In genomic region chr10:116183258-116183657, GRCm38 (mm10) we compare ENCODE assay signal across 11 mouse cellular contexts.
"Had no signal": no experiment of that assay in that cellular context is flagged by ENCODE, and none has a peak within 500 bp of the region (broad histone marks: within the 10 kb centered on the region; RNA-seq: fewer than 3 reads in every experiment).

No protein-coding gene starts in this region.

- H3K4me3 ChIP-seq: kidney, embryonic 15.5 days; limb, embryonic 13.5 days; midbrain, embryonic 12.5 days; neural tube, embryonic 15.5 days had no signal

- H3K4me1 ChIP-seq: kidney, embryonic 15.5 days; limb, embryonic 13.5 days; midbrain, embryonic 12.5 days; neural tube, embryonic 15.5 days had no signal

- DNase-seq: kidney, adult 2 months; kidney, postnatal 14 days; layer of hippocampus, adult 9-11 months; left cerebral cortex, postnatal 4 days; lung, adult 18-20 months; spleen, adult 18-20 months; thymus, postnatal 4 days had no signal

- H3K36me3 ChIP-seq: kidney, embryonic 15.5 days; limb, embryonic 13.5 days; midbrain, embryonic 12.5 days; neural tube, embryonic 15.5 days had no signal

- H3K9ac ChIP-seq: kidney, embryonic 15.5 days; limb, embryonic 13.5 days; midbrain, embryonic 12.5 days; neural tube, embryonic 15.5 days had no signal

- H3K4me2 ChIP-seq: kidney, embryonic 15.5 days; limb, embryonic 13.5 days; midbrain, embryonic 12.5 days; neural tube, embryonic 15.5 days had no signal

- H3K9me3 ChIP-seq: kidney, embryonic 15.5 days; limb, embryonic 13.5 days; midbrain, embryonic 12.5 days; neural tube, embryonic 15.5 days had no signal

- H3K27me3 ChIP-seq: kidney, embryonic 15.5 days; neural tube, embryonic 15.5 days had no signal

- H3K27ac ChIP-seq: kidney, embryonic 15.5 days; limb, embryonic 13.5 days; midbrain, embryonic 12.5 days; neural tube, embryonic 15.5 days had no signal
